Mouse (Mus musculus) embryonic facial prominence, embryonic 14.5 days (tissue): ENCODE results near the gene Vash2. TPM values are rescaled to one million over a fixed set of nuclear protein-coding genes. Genes with fewer than 3 reads are reported as not detected.

Experiments
- ATAC-seq: fragments of 200-750 bp; cut with Nextera tagmentation; 2 replicates; pipeline ENCODE4 v1.8.0; 2017; ENCODE audit warnings: low read depth, moderate number of reproducible peaks, moderate TSS enrichment
- DNase-seq: peaks from one replicate; pipeline ENCODE4 v3.0.0-alpha.2; 2015; ENCODE audit warnings: low spot score
- H3K27ac ChIP-seq: fragments of 300-500 bp; sonication (generic); replicated peaks from 2 replicates; pipeline ENCODE4 v1.5.1; 2014; ENCODE audit warnings: low read depth, mild to moderate bottlenecking, low read length, moderate library complexity
- H3K27me3 ChIP-seq: fragments of 300-500 bp; sonication (generic); replicated peaks from 2 replicates; pipeline ENCODE4 v1.6.1; 2014; ENCODE audit warnings: low read length; ENCODE audit not compliant: control insufficient read depth, insufficient read depth
- H3K36me3 ChIP-seq: fragments of 300-500 bp; sonication (generic); 2 replicates; pipeline ENCODE4 v1.6.1; 2014; ENCODE audit warnings: low read length, mixed read lengths; ENCODE audit not compliant: control insufficient read depth, insufficient read depth
- H3K4me1 ChIP-seq: fragments of 300-500 bp; sonication (generic); 2 replicates; pipeline ENCODE4 v1.6.1; 2014; ENCODE audit warnings: antibody characterized with exemption, low read length; ENCODE audit not compliant: control insufficient read depth, insufficient read depth
- H3K4me2 ChIP-seq: fragments of 300-500 bp; sonication (generic); 2 replicates; pipeline ENCODE4 v1.6.1; 2014; ENCODE audit warnings: low read depth, mild to moderate bottlenecking, low read length, moderate library complexity, mixed read lengths
- H3K4me3 ChIP-seq: fragments of 300-500 bp; sonication (generic); 2 replicates; pipeline ENCODE4 v1.5.1; 2014; ENCODE audit warnings: low read depth, mild to moderate bottlenecking, low read length
- H3K9ac ChIP-seq: fragments of 300-500 bp; sonication (generic); 2 replicates; pipeline ENCODE4 v1.6.1; 2014; ENCODE audit warnings: low read depth, mild to moderate bottlenecking, low read length, moderate library complexity, mixed read lengths
- H3K9me3 ChIP-seq: fragments of 300-500 bp; sonication (generic); 2 replicates; pipeline ENCODE4 v1.6.1; 2016; ENCODE audit warnings: low read length; ENCODE audit not compliant: control insufficient read depth
- WGBS: fragments of 180-500 bp; shearing (Covaris S2); extraction: QIAGEN DNeasy Blood & Tissue Kit; methylation state at CpG from one replicate; pipeline ENCODE4 v1.1.7; 2014; 5-methylcytosine and 5-hydroxymethylcytosine counted together
- polyA plus RNA-seq: library from polyadenylated mRNA; unstranded; fragments of >200 nt; fragmentation: Nextera tagmentation; extraction: Ambion mirVana; gene quantifications from 2 replicates; pipeline ENCODE4 v1.2.1, GENCODE M21; 2014

Vash2 gene
- polyA plus RNA-seq, 1 experiment from 2014 or later = 66.4 TPM

DNA sequence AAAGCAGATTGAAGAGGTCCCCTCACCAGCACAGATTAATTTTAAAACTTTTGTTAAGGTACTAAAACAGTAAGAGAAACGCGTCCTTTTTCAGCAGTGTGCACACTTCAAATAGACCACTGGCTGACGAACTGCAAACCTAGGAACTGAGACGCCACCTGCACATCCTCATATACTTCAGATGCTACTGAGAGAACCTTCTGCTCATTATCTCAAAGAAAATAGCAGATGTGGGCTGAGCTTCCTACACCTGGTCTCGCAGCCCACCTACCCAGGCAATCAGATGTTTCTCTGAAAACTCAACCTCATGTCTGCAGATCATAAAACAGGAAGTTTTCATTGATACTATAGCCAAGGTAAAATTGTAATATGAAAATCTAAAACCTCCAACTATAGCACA is 40.7 kb upstream of the Vash2 start:
- H3K27ac ChIP-seq = no peak overlapping the region
- ATAC-seq (no peak), DNase-seq (no peak)
- 0 out of 2 replicates have a peak, but pooled peaks cover 5% of the 10 kb centered on the region for H3K4me1 ChIP-seq
- H3K9ac ChIP-seq = no peak overlapping the region
- H3K9me3 ChIP-seq = no peaks in the 10 kb centered on the region
- 92% methylated on average over 5 of the region's 5 CpGs for WGBS
- no peaks in the 10 kb centered on the region for H3K27me3 ChIP-seq
- H3K4me2 ChIP-seq = no peak overlapping the region
- peaks cover 26% of the 10 kb centered on the region; the same call in 1 of the 2 replicates for H3K36me3 ChIP-seq
- H3K4me3 ChIP-seq = no peak overlapping the region

DNA sequence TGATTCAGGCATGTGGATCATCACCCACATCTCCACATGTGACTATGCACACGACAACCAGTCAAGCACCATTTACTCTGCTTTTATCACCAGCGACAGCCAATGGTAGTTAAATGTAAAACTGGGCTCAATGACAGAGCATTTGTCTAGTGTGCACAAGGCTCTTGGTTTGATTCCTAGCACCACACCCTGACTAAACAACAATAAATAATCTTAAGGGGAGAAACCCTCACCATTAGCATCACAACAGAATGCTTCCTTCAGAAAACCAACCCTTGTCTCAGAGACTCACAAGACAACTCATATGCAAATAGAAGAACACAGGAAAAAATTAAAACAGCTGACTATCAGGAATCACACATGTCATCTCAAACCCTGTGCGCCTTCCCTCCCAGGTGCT is 35.2 kb upstream of the Vash2 start:
- Histone ChIP-seq H3K27ac (no peak overlapping the region), H3K27me3 (no peaks in the 10 kb centered on the region), H3K4me3 (no peak overlapping the region), H3K4me1 (no peaks in the 10 kb centered on the region), H3K9me3 (no peaks in the 10 kb centered on the region), H3K9ac (no peak overlapping the region), H3K36me3 (peaks cover 58% of the 10 kb centered on the region), H3K4me2 (no peak overlapping the region)
- WGBS = over 99% methylated on average over 3 of the region's 3 CpGs
- no peak for ATAC-seq
- DNase-seq = no peak

- Histone ChIP-seq H3K9ac (no peak overlapping the region), H3K36me3 (peaks cover 67% of the 10 kb centered on the region), H3K27ac (no peak overlapping the region), H3K4me2 (no peak overlapping the region), H3K9me3 (no peaks in the 10 kb centered on the region), H3K4me3 (no peak overlapping the region), H3K27me3 (no peaks in the 10 kb centered on the region), H3K4me1 (no peaks in the 10 kb centered on the region)
- 97% methylated on average over 5 of the region's 5 CpGs for WGBS
- DNase-seq = no peak
- no peak for ATAC-seq
These were observed 29.6 kb upstream of the Vash2 start for GRCm38 (mm10) chr1:191008707-191009106.

DNA sequence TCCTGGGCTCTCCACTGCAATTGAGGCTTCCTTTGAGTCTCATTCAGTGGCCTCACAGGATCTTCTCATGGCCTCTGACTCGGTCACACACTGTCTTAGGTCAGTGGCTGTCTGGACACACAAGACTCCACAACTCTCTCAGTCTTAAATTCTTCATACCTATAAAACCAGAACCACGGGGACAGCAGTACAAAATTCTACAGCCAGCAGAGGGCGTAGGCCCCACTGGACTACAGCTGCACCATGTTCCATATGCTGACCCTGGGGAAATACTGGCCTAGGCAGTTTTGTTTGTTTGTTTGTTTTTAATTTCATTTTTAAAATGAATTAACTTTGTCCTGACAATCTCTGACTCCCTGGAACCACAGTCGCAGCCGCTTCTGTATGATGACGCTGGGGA is 23.1 kb upstream of the Vash2 start:
- ATAC-seq = no peak
- no peak for DNase-seq
- no peak overlapping the region for H3K4me2 ChIP-seq
- no peaks in the 10 kb centered on the region for H3K27me3 ChIP-seq
- H3K27ac ChIP-seq = no peak overlapping the region
- WGBS = 63% methylated on average over 6 of the region's 6 CpGs
- peaks cover 6% of the 10 kb centered on the region for H3K9me3 ChIP-seq
- no peaks in the 10 kb centered on the region for H3K4me1 ChIP-seq
- no peak overlapping the region for H3K4me3 ChIP-seq
- no peak overlapping the region for H3K9ac ChIP-seq
- peaks cover 12% of the 10 kb centered on the region; the same call in 1 of the 2 replicates for H3K36me3 ChIP-seq

- Histone ChIP-seq H3K36me3 (peaks cover 9% of the 10 kb centered on the region; the same call in 1 of the 2 replicates), H3K4me2 (no peak overlapping the region), H3K4me3 (no peak overlapping the region), H3K9me3 (peaks cover 6% of the 10 kb centered on the region), H3K9ac (no peak overlapping the region), H3K4me1 (no peaks in the 10 kb centered on the region), H3K27ac (no peak overlapping the region), H3K27me3 (no peaks in the 10 kb centered on the region)
- no peak for DNase-seq
- WGBS = 78% methylated on average over 3 of the region's 3 CpGs
- ATAC-seq = no peak
These were observed 21.6 kb upstream of the Vash2 start for GRCm38 (mm10) chr1:191000686-191001085.

DNA sequence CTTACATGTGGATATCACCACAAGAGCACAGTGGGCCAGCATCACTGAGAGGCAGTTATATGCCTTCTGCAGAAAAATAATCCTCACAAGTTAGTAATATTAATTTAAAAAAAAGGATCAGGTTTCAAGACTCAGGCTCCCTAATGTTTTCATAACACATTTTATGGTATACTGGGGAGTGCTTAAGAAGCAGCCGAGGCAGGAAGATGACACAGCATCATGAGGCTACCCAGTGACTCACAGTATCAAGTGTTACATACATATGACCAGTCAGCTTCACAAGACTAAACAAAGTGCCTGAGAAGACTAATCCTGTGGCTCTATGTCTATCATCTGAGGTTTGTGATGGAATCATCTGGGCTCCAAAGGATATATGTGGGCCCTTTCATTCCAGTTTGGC is 18.9 kb upstream of the Vash2 start:
- Histone ChIP-seq H3K4me1 (no peaks in the 10 kb centered on the region), H3K27ac (no peak overlapping the region), H3K4me2 (no peak overlapping the region), H3K9me3 (peaks cover 6% of the 10 kb centered on the region), H3K4me3 (no peak overlapping the region), H3K9ac (no peak overlapping the region), H3K27me3 (no peaks in the 10 kb centered on the region), H3K36me3 (no peaks in the 10 kb centered on the region)
- DNase-seq (no peak), ATAC-seq (no peak)
- 74% methylated on average over 1 of the region's 1 CpGs for WGBS

- no peaks in the 10 kb centered on the region for H3K4me1 ChIP-seq
- H3K36me3 ChIP-seq = no peaks in the 10 kb centered on the region
- H3K9me3 ChIP-seq = peaks cover 6% of the 10 kb centered on the region
- WGBS = 73% methylated on average over 6 of the region's 6 CpGs
- ATAC-seq (no peak), DNase-seq (no peak)
- H3K27me3 ChIP-seq = no peaks in the 10 kb centered on the region
- H3K4me3 ChIP-seq = no peak overlapping the region
- no peak overlapping the region for H3K27ac ChIP-seq
- H3K9ac ChIP-seq = no peak overlapping the region
- H3K4me2 ChIP-seq = no peak overlapping the region
These were observed 17.3 kb upstream of the Vash2 start for GRCm38 (mm10) chr1:190996346-190996877.

GRCm38 (mm10) chr1:190995548-190995947 is 16.5 kb upstream of the Vash2 start:
- DNase-seq (peak; percentile 30), ATAC-seq (no peak)
- H3K9ac ChIP-seq = no peak overlapping the region
- no peaks in the 10 kb centered on the region for H3K27me3 ChIP-seq
- H3K27ac ChIP-seq = no peak overlapping the region
- 57% methylated on average over 7 of the region's 7 CpGs for WGBS
- no peak overlapping the region for H3K4me3 ChIP-seq
- H3K4me1 ChIP-seq = no peaks in the 10 kb centered on the region
- no peaks in the 10 kb centered on the region for H3K36me3 ChIP-seq
- H3K4me2 ChIP-seq = no peak overlapping the region
- peaks cover 6% of the 10 kb centered on the region for H3K9me3 ChIP-seq

- no peaks in the 10 kb centered on the region for H3K27me3 ChIP-seq
- H3K9me3 ChIP-seq = no peaks in the 10 kb centered on the region
- no peak overlapping the region for H3K27ac ChIP-seq
- H3K4me1 ChIP-seq = no peaks in the 10 kb centered on the region
- no peak overlapping the region for H3K4me2 ChIP-seq
- no peaks in the 10 kb centered on the region for H3K36me3 ChIP-seq
- DNase-seq = no peak
- no peak overlapping the region for H3K4me3 ChIP-seq
- WGBS = 82% methylated on average over 9 of the region's 9 CpGs
- ATAC-seq = no peak
- H3K9ac ChIP-seq = no peak overlapping the region
These were observed 10.5 kb upstream of the Vash2 start for GRCm38 (mm10) chr1:190989437-190990082.
